Mouse (Mus musculus): ENCODE results near the gene Camsap3.

Camsap3 gene

GRCm38 (mm10) chr8:3600401-3600800 lies 13.3 kb downstream of the Camsap3 start:
- in situ Hi-C loops (cut with MboI, MseI): no loop called here

- in situ Hi-C loops (cut with MboI, MseI): no loop called here
These were observed 16.3 kb downstream of the Camsap3 start for GRCm38 (mm10) chr8:3603439-3603838.

- in situ Hi-C loops (cut with MboI, MseI): no loop called here
These were observed 19.5 kb downstream of the Camsap3 start for GRCm38 (mm10) chr8:3606593-3606992.

- in situ Hi-C loops (cut with MboI, MseI): no loop called here
These were observed 20.7 kb downstream of the Camsap3 start for GRCm38 (mm10) chr8:3607822-3608221.

- in situ Hi-C loops (cut with MboI, MseI): no loop called here
These were observed 22.1 kb downstream of the Camsap3 start for GRCm38 (mm10) chr8:3609046-3609815.

GRCm38 (mm10) chr8:3609816-3610150 lies 22.7 kb downstream of the Camsap3 start:
- in situ Hi-C loops (cut with MboI, MseI): no loop called here

- in situ Hi-C loops (cut with MboI, MseI): no loop called here
These were observed 34.3 kb downstream of the Camsap3 start, which contains the start of the genes Xab2 and Pet100 for GRCm38 (mm10) chr8:3621199-3621970. Gene Xab2, minus strand, starts transcription at chr8:3621316. Gene Pet100, plus strand, starts transcription at chr8:3621548.

GRCm38 (mm10) chr8:3622119-3622518 lies 35.0 kb downstream of the Camsap3 start:
- in situ Hi-C loops (cut with MboI, MseI): no loop called here

GRCm38 (mm10) chr8:3625445-3625844 lies 38.4 kb downstream of the Camsap3 start, which contains the start of gene Pcp2:
Gene Pcp2, minus strand, starts transcription at chr8:3625545.
- in situ Hi-C loops (cut with MboI, MseI): no loop called here

- in situ Hi-C loops (cut with MboI, MseI): no loop called here
These were observed 39.9 kb downstream of the Camsap3 start for GRCm38 (mm10) chr8:3626971-3627370.

- in situ Hi-C loops (cut with MboI, MseI): no loop called here
These were observed 40.9 kb downstream of the Camsap3 start for GRCm38 (mm10) chr8:3628014-3628413.

- in situ Hi-C loops (cut with MboI, MseI): loop anchor here (5.0 kb wide), 1 partner anchor 531 kb away; no protein-coding TSS in a partner anchor
These were observed 43.8 kb downstream of the Camsap3 start, which contains the start of gene Stxbp2 for GRCm38 (mm10) chr8:3630647-3631477. Gene Stxbp2, plus strand, starts transcription at chr8:3630955.

- in situ Hi-C loops (cut with MboI, MseI): loop anchor here (5.0 kb wide), 1 partner anchor 531 kb away; no protein-coding TSS in a partner anchor
These were observed 44.4 kb downstream of the Camsap3 start for GRCm38 (mm10) chr8:3631478-3631875.

GRCm38 (mm10) chr8:3645804-3646203 lies 58.7 kb downstream of the Camsap3 start:
- in situ Hi-C loops (cut with MboI, MseI): no loop called here

- in situ Hi-C loops (cut with MboI, MseI): no loop called here
These were observed 59.9 kb downstream of the Camsap3 start for GRCm38 (mm10) chr8:3646824-3647531.

- in situ Hi-C loops (cut with MboI, MseI): no loop called here
These were observed 60.5 kb downstream of the Camsap3 start for GRCm38 (mm10) chr8:3647561-3647960.

- in situ Hi-C loops (cut with MboI, MseI): no loop called here
These were observed 61.2 kb downstream of the Camsap3 start for GRCm38 (mm10) chr8:3648268-3648667.

- in situ Hi-C loops (cut with MboI, MseI): no loop called here
These were observed 61.9 kb downstream of the Camsap3 start for GRCm38 (mm10) chr8:3648990-3649389.

GRCm38 (mm10) chr8:3652845-3653244 lies 65.8 kb downstream of the Camsap3 start:
- in situ Hi-C loops (cut with MboI, MseI): no loop called here

GRCm38 (mm10) chr8:3654726-3655508 lies 67.8 kb downstream of the Camsap3 start:
- in situ Hi-C loops (cut with MboI, MseI): no loop called here

Measured in T-helper 2 cell (primary cell).